Mouse (Mus musculus) kidney, postnatal 14 days (tissue): ENCODE measurements around the gene Spocd1.

Experiments used
- DNase-seq: peaks from one replicate; pipeline ENCODE4 v3.0.0; 2022; ENCODE audit warnings: mixed read lengths

The Spocd1 gene

DNA sequence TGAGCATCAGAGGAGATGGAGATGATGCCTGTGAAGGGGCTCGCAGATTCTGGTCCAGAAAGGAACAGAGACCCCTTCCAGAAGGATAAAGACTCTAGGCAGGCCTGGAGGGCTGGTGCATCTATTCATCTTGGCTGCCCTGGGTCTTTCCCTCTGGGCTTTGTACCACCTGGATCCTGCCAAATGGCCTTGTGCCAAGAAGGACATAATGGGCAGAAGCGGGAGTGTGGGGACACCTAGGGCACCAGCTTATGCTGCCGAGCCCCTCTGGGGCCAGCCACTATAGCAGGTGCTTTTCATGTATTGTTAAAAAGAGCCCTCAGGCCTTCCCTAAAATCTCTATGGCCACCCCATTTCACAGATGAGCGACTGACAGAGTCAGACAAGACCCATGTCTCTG, 49.2 kb downstream of the Spocd1 start:
- peak; percentile 20 for DNase-seq

- DNase-seq, result no peak
Observed at GRCm38 (mm10) chr4:129978930-129979329, 49.9 kb downstream of the Spocd1 start.

DNA sequence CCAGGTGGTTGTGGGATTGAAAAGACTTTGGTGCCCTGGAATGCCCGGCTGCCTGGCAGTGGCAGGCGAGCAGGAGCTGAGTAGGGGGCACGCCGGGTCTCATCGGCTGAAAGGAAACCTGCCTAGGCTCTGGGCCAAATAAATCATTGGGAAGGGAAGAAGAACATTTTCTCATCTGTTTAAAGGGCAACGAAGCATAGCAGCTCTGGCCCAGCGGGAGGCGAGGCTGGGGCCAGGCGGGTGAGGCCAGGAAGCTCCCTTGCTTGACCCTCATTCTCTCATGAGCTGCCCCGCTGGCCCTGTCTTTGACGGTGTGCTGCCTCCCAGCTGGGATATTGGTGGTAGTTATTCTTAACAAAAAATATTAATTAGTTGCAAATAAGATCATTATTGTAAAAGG, 52.6 kb downstream of the Spocd1 start:
- DNase-seq, result peak; percentile 54

DNA sequence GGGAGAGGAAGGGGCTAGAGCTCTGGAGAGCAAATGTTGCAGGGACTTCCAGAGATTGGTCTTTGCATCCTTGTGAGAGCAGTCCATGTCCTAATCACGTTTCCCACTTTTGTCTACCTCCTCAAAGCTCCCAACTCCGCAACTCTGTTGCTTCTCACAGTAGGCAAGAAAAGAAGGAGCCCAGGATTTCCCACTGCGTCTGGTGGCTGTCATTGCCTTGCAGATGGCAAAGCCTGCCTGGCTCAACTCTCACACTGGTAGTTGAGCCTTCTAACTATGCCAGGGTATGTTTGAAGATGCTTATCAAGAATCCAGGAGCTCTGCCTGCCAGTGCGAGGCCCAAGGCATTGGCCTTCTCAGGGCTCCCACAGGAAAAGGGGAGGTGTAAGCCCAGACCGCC, 54.0 kb downstream of the Spocd1 start:
- DNase-seq, result no peak

GRCm38 (mm10) chr4:129983764-129984420, 54.8 kb downstream of the Spocd1 start:
- DNase-seq, result peak; percentile 80

GRCm38 (mm10) chr4:129984421-129985061, 55.5 kb downstream of the Spocd1 start, which contains the start of gene Adgrb2:
Gene Adgrb2 (plus strand): TSS chr4:129984870.
- peak; percentile 45 for DNase-seq

DNA sequence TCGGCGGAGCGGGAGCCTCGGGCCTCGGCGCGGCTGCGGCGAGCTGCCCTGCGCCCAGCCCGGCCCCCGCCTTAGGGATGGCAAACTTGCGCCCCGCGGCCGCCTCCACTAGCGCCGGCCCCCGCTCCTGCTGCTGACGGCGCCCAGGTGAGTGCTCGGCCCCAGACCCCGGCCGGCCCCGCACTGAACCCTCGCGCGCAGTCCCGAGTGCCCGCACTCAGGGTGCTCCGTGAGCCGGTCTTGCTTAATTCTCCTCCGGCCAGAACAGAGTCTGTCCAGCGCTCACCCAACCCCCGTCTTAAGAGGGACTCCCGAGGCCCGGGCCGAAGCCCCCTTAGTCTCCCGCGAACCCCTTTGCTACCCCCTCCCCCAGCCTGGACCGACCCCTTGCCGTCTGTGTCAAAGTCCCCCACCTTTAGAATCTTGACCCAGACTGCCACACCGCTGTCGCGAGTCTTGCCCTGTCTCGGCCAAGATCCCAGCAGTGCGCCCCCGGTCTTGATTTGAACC, 56.2 kb downstream of the Spocd1 start:
- DNase-seq, result no peak

GRCm38 (mm10) chr4:129985671-129986441, 56.8 kb downstream of the Spocd1 start:
- peak; percentile 68 for DNase-seq

GRCm38 (mm10) chr4:129987825-129988504, 58.9 kb downstream of the Spocd1 start:
- peak; percentile 55 for DNase-seq

DNA sequence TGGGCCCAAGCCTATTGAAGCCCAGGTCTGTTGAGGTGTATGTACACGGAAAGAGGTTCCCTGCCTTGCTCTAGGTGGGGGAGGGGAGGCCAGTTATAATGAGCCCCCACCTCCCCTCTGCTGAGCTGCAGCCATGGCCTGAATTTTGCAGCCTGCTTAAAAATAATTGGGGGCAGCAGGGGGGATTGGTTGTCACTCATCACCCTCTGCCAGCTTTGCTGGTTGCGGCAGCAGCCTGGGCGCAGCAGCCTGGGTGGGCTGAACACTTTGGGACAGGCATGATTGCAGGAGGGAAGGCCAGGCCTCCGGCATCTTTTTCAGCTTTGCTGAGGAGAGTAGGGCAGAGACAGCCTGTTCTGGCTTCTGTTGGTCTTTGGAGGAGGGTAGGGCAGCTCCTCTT, 60.9 kb downstream of the Spocd1 start:
- DNase-seq, result no peak

DNA sequence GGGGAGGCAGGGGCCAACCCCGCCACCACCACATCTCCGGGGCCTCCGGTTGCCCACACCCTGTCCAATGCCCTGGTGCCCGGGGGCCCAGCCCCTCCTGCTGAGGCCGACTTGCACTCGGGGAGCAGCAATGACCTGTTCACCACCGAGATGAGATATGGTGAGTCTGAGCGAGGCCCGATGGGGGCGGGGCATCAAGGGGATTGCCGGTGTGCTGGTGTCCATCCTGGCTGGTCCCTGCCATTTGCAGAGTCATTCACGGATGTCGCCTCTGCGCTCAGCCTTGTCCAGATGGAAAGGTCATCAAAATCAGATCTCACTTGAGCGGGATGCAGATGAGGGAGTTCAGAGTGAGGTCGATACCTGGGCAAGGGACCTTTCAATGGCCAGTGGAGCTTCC, 63.7 kb downstream of the Spocd1 start:
- no peak for DNase-seq

DNA sequence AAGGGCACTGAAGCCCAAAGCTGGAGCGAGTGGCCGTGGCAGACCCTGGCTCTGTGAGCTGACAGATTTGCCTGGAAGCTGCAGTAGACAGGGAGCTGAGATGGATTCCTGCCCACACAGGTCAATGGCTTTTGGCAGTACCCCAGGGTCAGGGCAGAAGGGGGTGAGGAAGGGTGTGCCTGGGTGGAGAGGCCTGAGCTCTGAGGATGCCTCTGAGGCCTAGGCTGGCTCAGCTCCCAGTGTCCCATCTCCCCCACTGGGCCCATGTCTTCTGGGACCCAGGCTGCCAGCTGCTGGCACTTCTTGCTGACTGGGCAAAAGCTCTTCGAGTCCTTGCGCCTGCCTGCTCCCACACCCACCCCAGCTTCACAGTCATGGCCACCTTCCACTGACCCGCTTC, 64.2 kb downstream of the Spocd1 start:
- no peak for DNase-seq

GRCm38 (mm10) chr4:129993944-129994695, 65.1 kb downstream of the Spocd1 start:
- peak; percentile 67 for DNase-seq

GRCm38 (mm10) chr4:129994728-129995127, 65.7 kb downstream of the Spocd1 start:
- DNase-seq, result no peak

- no peak for DNase-seq
Observed at GRCm38 (mm10) chr4:129995255-129995654, 66.2 kb downstream of the Spocd1 start.

DNA sequence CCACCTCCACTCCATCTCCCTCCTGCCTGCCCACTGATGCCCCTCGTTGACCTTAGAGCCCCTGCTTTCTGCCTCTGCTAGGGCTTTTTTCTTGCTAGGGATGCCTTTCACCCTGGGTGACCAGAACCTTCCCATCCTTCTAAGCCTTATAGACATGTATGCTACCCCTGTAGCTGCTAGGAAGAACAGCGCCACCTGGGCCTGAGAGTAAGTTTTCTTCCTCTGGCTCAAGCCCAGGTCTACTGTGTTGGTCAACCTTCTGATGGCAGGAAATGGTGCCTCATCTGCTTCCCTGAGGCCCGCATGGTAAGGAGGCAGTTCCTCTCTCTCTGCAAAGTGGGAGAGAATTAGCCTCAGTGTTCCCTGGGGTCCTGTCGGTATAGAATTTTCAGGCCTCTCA, 67.0 kb downstream of the Spocd1 start:
- no peak for DNase-seq

DNA sequence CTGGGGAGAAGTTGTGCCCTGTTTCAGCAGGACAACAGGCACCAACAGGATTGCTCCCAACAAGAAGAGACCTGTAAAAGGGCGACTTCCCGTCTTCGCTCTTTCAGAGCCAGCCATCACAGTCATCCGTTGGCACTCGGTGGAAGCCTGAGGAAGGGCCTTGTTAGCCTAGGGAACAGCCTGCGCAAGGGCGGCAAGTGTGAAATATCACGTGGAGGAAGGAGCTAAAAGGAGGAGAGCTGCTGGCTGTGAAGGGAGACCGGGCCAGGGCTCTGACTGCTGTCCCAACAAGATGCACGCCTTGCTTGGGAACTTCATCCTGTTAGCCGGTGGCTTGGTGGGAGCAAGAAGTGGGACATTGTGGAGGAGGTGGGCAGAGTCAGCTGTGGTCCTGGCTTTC, 69.1 kb downstream of the Spocd1 start:
- DNase-seq, result no peak

DNA sequence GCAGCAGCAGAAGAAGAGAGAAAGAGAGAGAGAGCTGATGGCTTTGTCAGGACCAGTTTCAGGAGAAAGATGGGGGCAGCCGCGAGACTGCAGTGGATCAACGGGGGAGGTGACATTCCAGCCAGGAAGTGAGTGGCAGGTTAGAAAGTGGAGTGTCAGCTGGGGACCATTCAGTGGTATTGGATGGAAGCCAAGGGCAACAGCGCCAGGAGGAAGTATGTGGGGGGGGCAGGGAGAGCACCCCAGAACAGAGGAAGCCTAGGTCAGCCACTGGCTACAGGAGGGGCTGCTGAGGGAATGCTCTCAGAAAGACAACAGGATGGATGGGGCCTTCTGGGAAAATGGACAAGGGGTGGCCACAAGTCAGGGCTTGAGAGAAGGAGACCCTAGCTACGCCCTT, 72.7 kb downstream of the Spocd1 start:
- no peak for DNase-seq

DNA sequence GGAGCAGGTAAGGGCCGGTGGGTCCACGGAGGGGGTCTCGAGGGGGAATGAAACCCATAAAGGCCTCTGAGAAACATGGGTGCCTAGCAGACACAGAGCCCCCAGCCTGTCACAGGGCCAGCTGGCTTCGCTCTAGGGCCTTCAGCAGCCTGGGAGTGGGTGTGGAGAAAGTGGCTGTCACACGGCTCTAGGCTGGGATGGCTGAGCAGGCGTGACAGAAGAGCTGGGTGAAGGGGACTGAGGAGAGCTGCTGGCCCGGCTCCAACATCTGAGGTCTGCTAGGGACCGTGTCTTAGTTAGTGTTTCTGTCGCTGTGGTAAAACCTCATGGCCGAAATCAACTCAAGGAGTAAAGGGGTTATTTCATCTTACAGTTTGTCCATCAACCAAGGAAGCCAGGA, 73.1 kb downstream of the Spocd1 start:
- DNase-seq, result no peak

GRCm38 (mm10) chr4:130005593-130005992, 76.5 kb downstream of the Spocd1 start:
- DNase-seq, result no peak

DNA sequence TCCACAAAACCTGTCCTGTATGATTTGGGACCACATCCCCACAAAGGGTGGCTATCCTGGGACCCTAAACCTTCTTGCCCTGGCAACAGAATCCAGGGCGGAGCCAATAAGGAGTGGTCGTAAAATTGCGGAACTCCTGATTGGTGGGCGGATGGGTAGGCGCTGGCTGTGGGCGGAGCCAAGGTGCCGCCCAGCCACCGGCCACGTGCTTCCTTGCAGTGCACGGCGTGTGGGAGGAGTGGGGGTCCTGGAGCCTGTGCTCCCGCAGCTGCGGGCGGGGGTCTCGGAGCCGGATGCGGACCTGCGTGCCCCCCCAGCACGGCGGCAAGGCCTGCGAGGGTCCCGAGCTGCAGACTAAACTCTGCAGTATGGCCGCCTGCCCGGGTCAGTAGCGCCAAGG, 77.5 kb downstream of the Spocd1 start:
- DNase-seq, result no peak
